Mouse (Mus musculus) myocyte (in vitro differentiated cells): ENCODE data around the gene Nucb2.

ENCODE experiments used
- CEBPB ChIP-seq: IDR thresholded peaks from 2 replicates; pipeline ENCODE4 v1.6.1; 2011; ENCODE audit warnings: mild to moderate bottlenecking, moderate library complexity; ENCODE audit not compliant: poor library complexity, insufficient read depth, severe bottlenecking
- E2F4 ChIP-seq: IDR thresholded peaks from one replicate; pipeline ENCODE4 v1.6.1; 2011; ENCODE audit warnings: mild to moderate bottlenecking, control low read depth, moderate library complexity; ENCODE audit not compliant: insufficient read depth
- MAX ChIP-seq: IDR thresholded peaks from one replicate; pipeline ENCODE4 v1.6.1; 2011; ENCODE audit warnings: low read depth, mild to moderate bottlenecking, control low read depth
- MYOG ChIP-seq, 3 experiments: IDR thresholded peaks; one replicate each; pipeline ENCODE4 v1.6.1; 2011; ENCODE audit warnings: control low read depth in 2 of 3, low read depth in 2 of 3, mild to moderate bottlenecking in 2 of 3; ENCODE audit not compliant: insufficient read length in 2 of 3, control insufficient read depth in 1 of 3, insufficient read depth in 1 of 3
- POLR2A ChIP-seq: IDR thresholded peaks from one replicate; pipeline ENCODE4 v1.6.1; 2011; ENCODE audit warnings: low read depth, mild to moderate bottlenecking, control low read depth, moderate library complexity; ENCODE audit not compliant: insufficient read length
- POLR2AphosphoS2 ChIP-seq: IDR thresholded peaks from one replicate; pipeline ENCODE4 v1.6.1; 2011; ENCODE audit warnings: low read depth, control low read depth; ENCODE audit not compliant: insufficient read length
- REST ChIP-seq: IDR thresholded peaks from one replicate; pipeline ENCODE4 v1.6.1; 2011; ENCODE audit warnings: mild to moderate bottlenecking, control low read depth, moderate library complexity; ENCODE audit not compliant: insufficient read depth, insufficient read length
- TCF12 ChIP-seq: IDR thresholded peaks from one replicate; pipeline ENCODE4 v1.6.1; 2011; ENCODE audit warnings: mild to moderate bottlenecking, control low read depth; ENCODE audit not compliant: poor library complexity, insufficient read depth, severe bottlenecking
- TCF3 ChIP-seq: IDR thresholded peaks from one replicate; pipeline ENCODE4 v1.6.1; 2011; ENCODE audit warnings: low read depth, control low read depth; ENCODE audit not compliant: insufficient read length
- USF1 ChIP-seq: IDR thresholded peaks from one replicate; pipeline ENCODE4 v1.6.1; 2011; ENCODE audit warnings: low read depth, mild to moderate bottlenecking, control low read depth, moderate library complexity

GRCm38 (mm10) chr7:116574551-116574950 lies 70.4 kb downstream of the Nucb2 start:
- TF ChIP-seq CEBPB (no peak), POLR2A (no peak), USF1 (no peak), MAX (no peak), POLR2AphosphoS2 (no peak), MYOG (IDR thresholded peaks at IDR 0.05; ENCODE audit: control insufficient read depth in 1 of 3, insufficient read depth in 1 of 3, insufficient read length in 2 of 3, low read depth in 2 of 3) (no peak), E2F4 (no peak), TCF12 (no peak), REST (no peak), TCF3 (no peak)
